Mouse (Mus musculus) CD8-positive naive resting alpha-beta T cell, adult 57 days (primary cell): ENCODE measurements around the gene Olfr732. TPM values are rescaled to one million over a fixed set of nuclear protein-coding genes. Genes with fewer than 3 reads are reported as not detected.

ENCODE experiments used
- total RNA-seq: library from RNA; stranded (reverse); gene quantifications from one replicate; pipeline ENCODE4 v1.2.4, GENCODE M21; 2023

The Olfr732 gene
- not detected for total RNA-seq

GRCm38 (mm10) chr14:50284106-50284505, at the start of gene Olfr732:
Gene Olfr732, minus strand, starts transcription at chr14:50284206.

GRCm38 (mm10) chr14:50326661-50327060, 42.7 kb upstream of the Olfr732 start, which contains the start of gene Olfr734:
Gene Olfr734, minus strand, starts transcription at chr14:50326761.

GRCm38 (mm10) chr14:50301422-50301821, 17.4 kb upstream of the Olfr732 start, which contains the start of gene Olfr733:
Gene Olfr733, minus strand, starts transcription at chr14:50301522.

GRCm38 (mm10) chr14:50241766-50242165, 42.2 kb downstream of the Olfr732 start, which contains the start of gene Olfr731:
Gene Olfr731, minus strand, starts transcription at chr14:50241866.

Other genes with a start within 250 kb of the Olfr732 start
- not detected for gene Olfr725, start 243.8 kb downstream of the Olfr732 start, total RNA-seq
- not detected for gene Olfr726, start 193.3 kb downstream of the Olfr732 start, total RNA-seq
- gene Olfr727, start 161.0 kb downstream of the Olfr732 start, total RNA-seq: not detected
- not detected for gene Olfr728, start 141.5 kb downstream of the Olfr732 start, total RNA-seq
- not detected for gene Olfr729, start 131.3 kb downstream of the Olfr732 start, total RNA-seq
- gene Olfr730, start 96.0 kb downstream of the Olfr732 start, total RNA-seq: not detected
- not detected for gene Olfr731, start 42.3 kb downstream of the Olfr732 start, total RNA-seq
- gene Olfr733, start 17.3 kb upstream of the Olfr732 start, total RNA-seq: not detected
- gene Olfr734, start 42.6 kb upstream of the Olfr732 start, total RNA-seq: not detected
- not detected for gene Olfr735, start 64.7 kb upstream of the Olfr732 start, total RNA-seq
- gene Tlr11, start 73.7 kb upstream of the Olfr732 start, total RNA-seq: 0.21 TPM
- gene Olfr736, start 97.0 kb upstream of the Olfr732 start, total RNA-seq: not detected
- gene Olfr738, start 123.4 kb upstream of the Olfr732 start, total RNA-seq: not detected
- gene Olfr739, start 134.4 kb upstream of the Olfr732 start, total RNA-seq: not detected
- not detected for gene Olfr740, start 161.3 kb upstream of the Olfr732 start, total RNA-seq
- gene Olfr741, start 188.5 kb upstream of the Olfr732 start, total RNA-seq: not detected
- not detected for gene Olfr742, start 219.4 kb upstream of the Olfr732 start, total RNA-seq
- gene Olfr743, start 237.6 kb upstream of the Olfr732 start, total RNA-seq: not detected